Mouse (Mus musculus) liver, postnatal 0 days (tissue): ENCODE data around the gene Rasd2.

Experiments
- CTCF ChIP-seq: sonication (generic); IDR thresholded peaks from 2 replicates; pipeline ENCODE4 v1.5.1; 2016; ENCODE audit warnings: antibody characterized with exemption, low read depth
- EP300 ChIP-seq: IDR thresholded peaks from 2 replicates; pipeline ENCODE4 v1.6.1; 2016; ENCODE audit warnings: antibody characterized with exemption, low read depth, mild to moderate bottlenecking

DNA sequence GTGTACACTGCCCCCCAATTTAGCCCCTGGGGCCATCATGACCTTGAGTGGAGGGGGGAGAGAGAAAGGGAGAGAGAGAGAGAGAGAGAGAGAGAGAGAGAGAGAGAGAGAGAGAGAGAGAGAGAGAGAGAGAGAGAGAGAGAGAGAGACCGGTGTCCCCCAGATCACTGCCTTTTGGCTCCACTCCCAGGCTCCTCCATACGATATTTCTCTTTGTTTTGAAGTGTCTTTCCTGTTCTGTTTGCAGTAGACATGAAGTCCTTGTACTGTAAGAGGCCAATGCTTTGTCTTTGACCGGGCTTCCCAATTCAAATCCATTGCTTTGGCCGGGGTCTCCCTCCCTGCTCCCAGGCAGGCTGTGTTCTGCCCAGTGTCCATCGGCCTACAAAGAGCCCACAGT, 8.9 kb downstream of the Rasd2 start:
- no peak for TF ChIP-seq CTCF
- TF ChIP-seq EP300: no peak
